10 mouse cellular contexts compared by ENCODE assay signal in the genomic region with DNA sequence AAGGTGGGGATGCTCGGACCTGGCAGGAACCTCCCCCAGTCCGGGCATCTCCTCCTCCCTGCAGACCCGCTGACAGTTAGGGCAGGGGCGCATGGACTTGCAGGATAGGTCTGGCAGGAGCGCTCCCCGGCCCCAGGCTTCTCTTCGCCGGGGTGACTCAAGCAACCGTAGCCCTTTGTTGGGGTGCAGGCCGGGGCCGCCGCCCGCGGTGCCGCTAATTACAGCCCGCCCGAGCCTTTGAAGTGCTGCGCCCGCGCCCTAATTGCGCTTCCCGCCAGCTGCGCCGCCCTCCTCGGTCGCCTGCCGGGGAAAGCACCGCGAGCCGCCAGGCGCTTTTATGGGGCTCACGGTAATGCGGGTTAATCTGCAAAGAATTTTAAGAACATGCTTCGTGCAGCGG. TPM values are rescaled to one million over a fixed set of nuclear protein-coding genes. Genes with fewer than 3 reads are reported as not detected.
DNase-seq lines count a peak whose midpoint lies in the region; ATAC-seq and TF ChIP-seq lines count a peak whose summit lies in the region.
"Had no signal": no experiment of that assay in that cellular context is flagged by ENCODE, and none has a peak within 500 bp of the region (broad histone marks: within the 10 kb centered on the region; RNA-seq: fewer than 3 reads in every experiment).

No protein-coding gene starts in this region.

- H3K4me1 ChIP-seq in kidney, embryonic 15.5 days, result peaks cover 13% of the 10 kb centered on the region
- H3K4me1 ChIP-seq in embryonic facial prominence, embryonic 10.5 days, result peaks cover 33% of the 10 kb centered on the region
- no peaks in the 10 kb centered on the region for H3K4me1 ChIP-seq in intestine, postnatal 0 days (replicated peaks; ENCODE audit: control insufficient read depth, insufficient read depth, low read length)
- H3K4me1 ChIP-seq in olfactory bulb, adult 2 months (ENCODE audit: control insufficient read depth, insufficient read depth, low read length), result peaks cover 14% of the 10 kb centered on the region

- TF ChIP-seq CTCF in intestine, postnatal 0 days (IDR thresholded peaks at IDR 0.05; ENCODE audit: low read depth), result no peak
- TF ChIP-seq CTCF in olfactory bulb, adult 2 months (IDR thresholded peaks at IDR 0.05; ENCODE audit: insufficient read depth, low read depth, low read length), result no peak

- H3K4me3 ChIP-seq in kidney, embryonic 15.5 days (replicated peaks), result peak overlapping the region; percentile 36
- H3K4me3 ChIP-seq in embryonic facial prominence, embryonic 10.5 days, result peak overlapping the region; percentile 58
- no peak overlapping the region for H3K4me3 ChIP-seq in intestine, postnatal 0 days (ENCODE audit: low read depth, low read length)
- 0 out of 2 replicates have a peak overlapping the region, but pooled peaks have one; percentile 3 for H3K4me3 ChIP-seq in olfactory bulb, adult 2 months (ENCODE audit: insufficient read depth, low read depth, low read length)

- no peak overlapping the region for H3K27ac ChIP-seq in kidney, embryonic 15.5 days
- peak overlapping the region; percentile 66 for H3K27ac ChIP-seq in embryonic facial prominence, embryonic 10.5 days (replicated peaks)
- no peak overlapping the region for H3K27ac ChIP-seq in intestine, postnatal 0 days (ENCODE audit: low read depth, low read length)
- no peak overlapping the region for H3K27ac ChIP-seq in olfactory bulb, adult 2 months (ENCODE audit: insufficient read depth, low read depth, low read length)

- 0% methylated on average over 35 of the region's 35 CpGs for WGBS in kidney, embryonic 15.5 days
- WGBS in embryonic facial prominence, embryonic 10.5 days, result under 1% methylated on average over 35 of the region's 35 CpGs
- under 1% methylated on average over 35 of the region's 35 CpGs for WGBS in intestine, postnatal 0 days
- WGBS in olfactory bulb, adult 2 months, result under 1% methylated on average over 35 of the region's 35 CpGs

- ATAC-seq in kidney, embryonic 15.5 days (replicated peaks; ENCODE audit: low FRiP score), result no peak
- ATAC-seq in intestine, postnatal 0 days, result 0 out of 2 replicates have a peak, but pooled peaks have one; percentile 8
- ATAC-seq: Patski had no signal

- peaks cover 63% of the 10 kb centered on the region for H3K27me3 ChIP-seq in kidney, embryonic 15.5 days
- H3K27me3 ChIP-seq in embryonic facial prominence, embryonic 10.5 days (replicated peaks; ENCODE audit: low read depth, poor library complexity, severe bottlenecking), result peaks cover 61% of the 10 kb centered on the region
- peaks cover 26% of the 10 kb centered on the region for H3K27me3 ChIP-seq in intestine, postnatal 0 days (replicated peaks; ENCODE audit: control insufficient read depth, insufficient read depth, low read length)

- no peaks in the 10 kb centered on the region for H3K36me3 ChIP-seq in kidney, embryonic 15.5 days
- no peaks in the 10 kb centered on the region for H3K36me3 ChIP-seq in embryonic facial prominence, embryonic 10.5 days (replicated peaks)
- no peaks in the 10 kb centered on the region for H3K36me3 ChIP-seq in intestine, postnatal 0 days (ENCODE audit: control insufficient read depth, insufficient read depth)

- peak overlapping the region; percentile 67 for H3K4me2 ChIP-seq in kidney, embryonic 15.5 days
- H3K4me2 ChIP-seq in intestine, postnatal 0 days (replicated peaks; ENCODE audit: low read depth), result peak overlapping the region; percentile 52

- no peak for DNase-seq in kidney, adult 18-20 months
- peak; percentile 62 for DNase-seq in embryonic facial prominence, embryonic 10.5 days (ENCODE audit: low spot score)
- no peak for DNase-seq in adrenal gland, postnatal 14 days
- no peak for DNase-seq in left cerebral cortex, postnatal 14 days (ENCODE audit: low spot score in 2 of 2)
- no peak for DNase-seq in left cerebral cortex, adult 11 months (ENCODE audit: low spot score)

- H3K9me3 ChIP-seq in kidney, embryonic 15.5 days (replicated peaks), result no peaks in the 10 kb centered on the region
- no peaks in the 10 kb centered on the region for H3K9me3 ChIP-seq in embryonic facial prominence, embryonic 10.5 days
- no peaks in the 10 kb centered on the region for H3K9me3 ChIP-seq in intestine, postnatal 0 days (ENCODE audit: control insufficient read depth)

- intact Hi-C loops in left cerebral cortex, postnatal 14 days (cut with DNase I), result no loop called here

- TF ChIP-seq POLR2A in olfactory bulb, adult 2 months (IDR thresholded peaks at IDR 0.05; ENCODE audit: insufficient read depth, low read depth, low read length), result no peak

- H3K9ac ChIP-seq in kidney, embryonic 15.5 days, result no peak overlapping the region
- H3K9ac ChIP-seq in intestine, postnatal 0 days (ENCODE audit: low read depth, low read length), result no peak overlapping the region

RNA-seq across cellular contexts. Expression of a gene that starts 8.8 kb away (rescaled TPM):
- 0.50 and 0.90 TPM in 2 replicates for polyA plus RNA-seq in kidney, embryonic 15.5 days (2015; fragmentation: Nextera tagmentation; extraction: Ambion mirVana)
- polyA plus RNA-seq in embryonic facial prominence, embryonic 10.5 days (2016; fragmentation: Nextera tagmentation; extraction: Ambion mirVana), result 0.97 and 1.2 TPM in 2 replicates
- 0.10 and 0.20 TPM in 2 replicates for polyA plus RNA-seq in intestine, postnatal 0 days (2015; fragmentation: Nextera tagmentation; extraction: Ambion mirVana)
- not detected in 2 replicates for polyA plus RNA-seq in olfactory bulb, adult 2 months (2012; ENCODE audit: insufficient read depth, insufficient read length, low replicate concordance, missing spikeins)
- total RNA-seq in adrenal gland, postnatal 14 days (2021), result 0.41 TPM in 1 of 2 replicates, not detected in the other
- under 1 TPM in 1 of 2 experiments, not detected in 1; 0.15 TPM for total RNA-seq in left cerebral cortex, postnatal 14 days (2021)
- total RNA-seq: neutrophil, adult 5-6 weeks had no signal
- polyA plus RNA-seq: Patski had no signal

RNA-seq across cellular contexts. Expression of a gene that starts 13.0 kb away (rescaled TPM):
- not detected in 2 replicates for polyA plus RNA-seq in kidney, embryonic 15.5 days (2015; fragmentation: Nextera tagmentation; extraction: Ambion mirVana)
- polyA plus RNA-seq in embryonic facial prominence, embryonic 10.5 days (2016; fragmentation: Nextera tagmentation; extraction: Ambion mirVana), result not detected in 2 replicates
- polyA plus RNA-seq in intestine, postnatal 0 days (2015; fragmentation: Nextera tagmentation; extraction: Ambion mirVana), result not detected in 2 replicates
- polyA plus RNA-seq in olfactory bulb, adult 2 months (2012; ENCODE audit: insufficient read depth, insufficient read length, low replicate concordance, missing spikeins), result not detected in 2 replicates
- not detected in 2 replicates for total RNA-seq in adrenal gland, postnatal 14 days (2021)
- total RNA-seq in left cerebral cortex, postnatal 14 days (2021), result not detected
- total RNA-seq: neutrophil, adult 5-6 weeks had no signal
- polyA plus RNA-seq: Patski had no signal

RNA-seq across cellular contexts. Expression of a gene that starts 19.5 kb away (rescaled TPM):
- polyA plus RNA-seq in kidney, embryonic 15.5 days (2015; fragmentation: Nextera tagmentation; extraction: Ambion mirVana), result not detected in 2 replicates
- polyA plus RNA-seq in embryonic facial prominence, embryonic 10.5 days (2016; fragmentation: Nextera tagmentation; extraction: Ambion mirVana), result not detected in 2 replicates
- polyA plus RNA-seq in intestine, postnatal 0 days (2015; fragmentation: Nextera tagmentation; extraction: Ambion mirVana), result not detected in 2 replicates
- polyA plus RNA-seq in olfactory bulb, adult 2 months (2012; ENCODE audit: insufficient read depth, insufficient read length, low replicate concordance, missing spikeins), result not detected in 2 replicates
- not detected in 2 replicates for total RNA-seq in adrenal gland, postnatal 14 days (2021)
- not detected for total RNA-seq in left cerebral cortex, postnatal 14 days (2021)
- total RNA-seq: neutrophil, adult 5-6 weeks had no signal
- polyA plus RNA-seq: Patski had no signal

RNA-seq across cellular contexts. Expression of a gene that starts 28.9 kb away (rescaled TPM):
- not detected in 2 replicates for polyA plus RNA-seq in kidney, embryonic 15.5 days (2015; fragmentation: Nextera tagmentation; extraction: Ambion mirVana)
- polyA plus RNA-seq in embryonic facial prominence, embryonic 10.5 days (2016; fragmentation: Nextera tagmentation; extraction: Ambion mirVana), result not detected in 2 replicates
- not detected in 2 replicates for polyA plus RNA-seq in intestine, postnatal 0 days (2015; fragmentation: Nextera tagmentation; extraction: Ambion mirVana)
- polyA plus RNA-seq in olfactory bulb, adult 2 months (2012; ENCODE audit: insufficient read depth, insufficient read length, low replicate concordance, missing spikeins), result not detected in 2 replicates
- total RNA-seq in adrenal gland, postnatal 14 days (2021), result not detected in 2 replicates
- total RNA-seq in left cerebral cortex, postnatal 14 days (2021), result not detected
- total RNA-seq: neutrophil, adult 5-6 weeks had no signal
- polyA plus RNA-seq: Patski had no signal

RNA-seq across cellular contexts. Expression of a gene that starts 33.7 kb away (rescaled TPM):
- not detected in 2 replicates for polyA plus RNA-seq in kidney, embryonic 15.5 days (2015; fragmentation: Nextera tagmentation; extraction: Ambion mirVana)
- not detected in 2 replicates for polyA plus RNA-seq in embryonic facial prominence, embryonic 10.5 days (2016; fragmentation: Nextera tagmentation; extraction: Ambion mirVana)
- not detected in 2 replicates for polyA plus RNA-seq in intestine, postnatal 0 days (2015; fragmentation: Nextera tagmentation; extraction: Ambion mirVana)
- polyA plus RNA-seq in olfactory bulb, adult 2 months (2012; ENCODE audit: insufficient read depth, insufficient read length, low replicate concordance, missing spikeins), result not detected in 2 replicates
- not detected in 2 replicates for total RNA-seq in adrenal gland, postnatal 14 days (2021)
- not detected for total RNA-seq in left cerebral cortex, postnatal 14 days (2021)
- total RNA-seq: neutrophil, adult 5-6 weeks had no signal
- polyA plus RNA-seq: Patski had no signal
